Mouse (Mus musculus) limb, embryonic 14.5 days (tissue): ENCODE measurements around the gene Xaf1. TPM values are rescaled to one million over a fixed set of nuclear protein-coding genes. Genes with fewer than 3 reads are reported as not detected.

Source experiments
- ATAC-seq: fragments of 200-750 bp; cut with Nextera tagmentation; 2 replicates; pipeline ENCODE4 v1.8.0; 2017; ENCODE audit warnings: low read depth, moderate number of reproducible peaks, moderate TSS enrichment; ENCODE audit not compliant: low FRiP score
- DNase-seq: peaks from one replicate; pipeline ENCODE4 v3.0.0-alpha.2; 2015; ENCODE audit warnings: low spot score
- H3K27ac ChIP-seq: fragments of 300-500 bp; sonication (generic); replicated peaks from 2 replicates; pipeline ENCODE4 v1.5.1; 2014; ENCODE audit warnings: low read depth, mild to moderate bottlenecking, low read length, moderate library complexity, mixed read lengths
- H3K27me3 ChIP-seq: fragments of 300-500 bp; sonication (generic); 2 replicates; pipeline ENCODE4 v1.6.1; 2014; ENCODE audit warnings: low read length, mixed read lengths; ENCODE audit not compliant: control insufficient read depth, insufficient read depth
- H3K36me3 ChIP-seq: fragments of 300-500 bp; sonication (generic); 2 replicates; pipeline ENCODE4 v1.6.1; 2014; ENCODE audit warnings: mild to moderate bottlenecking, low read length, moderate library complexity, mixed read lengths; ENCODE audit not compliant: control insufficient read depth, insufficient read depth
- H3K4me1 ChIP-seq: fragments of 300-500 bp; sonication (generic); 2 replicates; pipeline ENCODE4 v1.6.1; 2014; ENCODE audit warnings: antibody characterized with exemption, low read length, mixed read lengths; ENCODE audit not compliant: control insufficient read depth, insufficient read depth
- H3K4me2 ChIP-seq: fragments of 300-500 bp; sonication (generic); replicated peaks from 2 replicates; pipeline ENCODE4 v1.6.1; 2014; ENCODE audit warnings: low read depth, mild to moderate bottlenecking, low read length, moderate library complexity; ENCODE audit not compliant: severe bottlenecking
- H3K4me3 ChIP-seq: fragments of 300-500 bp; sonication (generic); replicated peaks from 2 replicates; pipeline ENCODE4 v1.5.1; 2014; ENCODE audit warnings: low read length
- H3K9ac ChIP-seq: fragments of 300-500 bp; sonication (generic); 2 replicates; pipeline ENCODE4 v1.6.1; 2014; ENCODE audit warnings: mild to moderate bottlenecking, low read depth, low read length, moderate library complexity; ENCODE audit not compliant: severe bottlenecking
- H3K9me3 ChIP-seq: fragments of 300-500 bp; sonication (generic); 2 replicates; pipeline ENCODE4 v1.6.1; 2016; ENCODE audit warnings: low read length; ENCODE audit not compliant: control insufficient read depth
- POLR2A ChIP-seq: fragments of 200-500 bp; IDR thresholded peaks from 2 replicates; pipeline ENCODE4 v1.8.0; 2012; ENCODE audit warnings: inconsistent platforms, mild to moderate bottlenecking, moderate library complexity, borderline replicate concordance; ENCODE audit not compliant: insufficient read depth, insufficient read length; ENCODE audit errors: extremely low read depth
- WGBS: fragments of 180-500 bp; shearing (Covaris S2); extraction: QIAGEN DNeasy Blood & Tissue Kit; methylation state at CpG from one replicate; pipeline ENCODE4 v1.1.7; 2014; 5-methylcytosine and 5-hydroxymethylcytosine counted together
- polyA plus RNA-seq, 2 experiments: library from polyadenylated mRNA; depleted of rRNA in 1 of 2; stranded (reverse) in 1 of 2; unstranded in 1 of 2; fragments of >200 nt; fragmentation: Nextera tagmentation in 1 of 2; extraction: Ambion mirVana in 1 of 2; gene quantifications; 2 replicates each; pipeline versions ENCODE4 v1.2.1 to v1.2.3; 2012 to 2014

Xaf1 gene
- polyA plus RNA-seq, 2 experiments, result 1.9 to 2.9 TPM

- ATAC-seq (no peak), DNase-seq (no peak)
- Histone ChIP-seq H3K36me3 (no peaks in the 10 kb centered on the region), H3K4me2 (no peak overlapping the region), H3K4me1 (no peaks in the 10 kb centered on the region), H3K27ac (no peak overlapping the region), H3K4me3 (no peak overlapping the region), H3K9ac (no peak overlapping the region), H3K9me3 (no peaks in the 10 kb centered on the region), H3K27me3 (no peaks in the 10 kb centered on the region)
- WGBS, result 80% methylated on average over 3 of the region's 3 CpGs
- no peak for TF ChIP-seq POLR2A
Observed at GRCm38 (mm10) chr11:72287543-72287942, 13.9 kb upstream of the Xaf1 start.

- H3K36me3 ChIP-seq, result no peaks in the 10 kb centered on the region
- 82% methylated on average over 2 of the region's 2 CpGs for WGBS
- no peak for TF ChIP-seq POLR2A
- no peak overlapping the region for H3K4me2 ChIP-seq
- H3K9me3 ChIP-seq, result no peaks in the 10 kb centered on the region
- ATAC-seq (no peak), DNase-seq (no peak)
- no peaks in the 10 kb centered on the region for H3K4me1 ChIP-seq
- H3K27ac ChIP-seq, result no peak overlapping the region
- H3K9ac ChIP-seq, result no peak overlapping the region
- H3K4me3 ChIP-seq, result no peak overlapping the region
- no peaks in the 10 kb centered on the region for H3K27me3 ChIP-seq
Observed at GRCm38 (mm10) chr11:72293116-72293515, 8.3 kb upstream of the Xaf1 start.

DNA sequence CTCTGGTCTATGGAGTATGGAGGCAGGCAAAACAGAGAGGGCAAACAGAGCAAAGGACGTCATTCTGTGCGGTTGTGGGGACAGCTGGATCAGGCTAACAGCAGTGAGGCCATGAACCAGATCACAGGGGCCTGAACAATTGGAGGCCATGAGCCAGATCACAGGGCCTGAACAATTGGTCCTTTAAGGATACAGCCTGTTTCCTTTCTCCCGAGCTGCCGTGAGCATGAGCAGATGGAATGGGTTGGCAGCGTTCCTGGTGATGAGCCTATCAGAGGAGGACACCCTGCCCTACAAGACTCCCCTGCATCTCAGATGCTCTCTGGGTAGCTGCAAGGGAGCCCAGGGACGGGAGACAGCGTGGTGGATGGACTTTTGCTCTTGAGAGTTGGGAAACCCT lies 801 bp downstream of the Xaf1 start:
- WGBS, result 81% methylated on average over 7 of the region's 7 CpGs
- no peak for ATAC-seq

GRCm38 (mm10) chr11:72307461-72307860 lies 6.0 kb downstream of the Xaf1 start:
- no peak for ATAC-seq
- 83% methylated on average over 5 of the region's 5 CpGs for WGBS

More for the DNA sequence above, 801 bp downstream of the Xaf1 start:
- H3K9me3 ChIP-seq, result no peaks in the 10 kb centered on the region
- H3K4me1 ChIP-seq, result no peaks in the 10 kb centered on the region
- H3K4me2 ChIP-seq, result no peak overlapping the region
- no peak overlapping the region for H3K4me3 ChIP-seq
- H3K27ac ChIP-seq, result no peak overlapping the region
- no peak overlapping the region for H3K9ac ChIP-seq
- no peaks in the 10 kb centered on the region for H3K27me3 ChIP-seq
- DNase-seq, result no peak
- H3K36me3 ChIP-seq, result no peaks in the 10 kb centered on the region
- no peak for TF ChIP-seq POLR2A

DNA sequence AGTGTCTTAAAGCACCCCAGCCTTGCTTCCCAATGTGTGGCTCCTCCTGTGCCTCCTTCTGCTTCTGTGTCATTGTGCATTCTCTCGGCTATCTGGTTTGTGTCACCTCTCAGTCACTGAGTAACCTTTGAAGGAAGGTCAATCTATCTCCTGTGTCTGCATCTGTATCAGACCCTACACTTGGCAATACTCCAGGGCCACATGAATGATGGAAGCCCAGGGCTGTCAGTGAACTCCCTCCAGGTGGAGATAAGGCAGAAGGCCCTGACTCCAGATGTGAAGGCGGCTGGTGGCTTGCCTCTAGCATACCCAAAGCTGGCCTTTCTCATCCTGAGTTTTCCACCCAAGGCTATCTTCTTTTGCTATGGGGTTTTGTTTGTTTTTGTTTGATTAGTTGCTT lies 7.6 kb downstream of the Xaf1 start:
- no peak overlapping the region for H3K4me3 ChIP-seq
- no peak for DNase-seq
- H3K9me3 ChIP-seq, result no peaks in the 10 kb centered on the region
- no peaks in the 10 kb centered on the region for H3K4me1 ChIP-seq
- WGBS, result 37% methylated on average over 2 of the region's 2 CpGs
- peaks cover 9% of the 10 kb centered on the region for H3K27me3 ChIP-seq
- H3K9ac ChIP-seq, result no peak overlapping the region
- no peaks in the 10 kb centered on the region for H3K36me3 ChIP-seq
- H3K27ac ChIP-seq, result no peak overlapping the region
- no peak overlapping the region for H3K4me2 ChIP-seq
- no peak for TF ChIP-seq POLR2A
- ATAC-seq, result no peak

More at GRCm38 (mm10) chr11:72307461-72307860, 6.0 kb downstream of the Xaf1 start:
- no peak overlapping the region for H3K4me2 ChIP-seq
- no peak for DNase-seq
- no peak for TF ChIP-seq POLR2A
- H3K4me3 ChIP-seq, result no peak overlapping the region
- no peaks in the 10 kb centered on the region for H3K9me3 ChIP-seq
- H3K9ac ChIP-seq, result no peak overlapping the region
- H3K27ac ChIP-seq, result no peak overlapping the region
- no peaks in the 10 kb centered on the region for H3K36me3 ChIP-seq
- no peaks in the 10 kb centered on the region for H3K27me3 ChIP-seq
- H3K4me1 ChIP-seq, result no peaks in the 10 kb centered on the region

GRCm38 (mm10) chr11:72310491-72310890 lies 9.1 kb downstream of the Xaf1 start:
- H3K4me3 ChIP-seq, result no peak overlapping the region
- no peak overlapping the region for H3K27ac ChIP-seq
- no peak for ATAC-seq
- no peak overlapping the region for H3K4me2 ChIP-seq
- 90% methylated on average over 4 of the region's 4 CpGs for WGBS
- no peak for DNase-seq
- TF ChIP-seq POLR2A, result no peak
- H3K27me3 ChIP-seq, result peaks cover 24% of the 10 kb centered on the region
- no peaks in the 10 kb centered on the region for H3K36me3 ChIP-seq
- no peak overlapping the region for H3K9ac ChIP-seq
- H3K9me3 ChIP-seq, result no peaks in the 10 kb centered on the region
- no peaks in the 10 kb centered on the region for H3K4me1 ChIP-seq
